Mouse (Mus musculus) midbrain, postnatal 0 days (tissue): ENCODE results near the gene Sertad2. TPM values are rescaled to one million over a fixed set of nuclear protein-coding genes. Genes with fewer than 3 reads are reported as not detected.

Source experiments
- ATAC-seq: fragments of 200-750 bp; cut with Nextera tagmentation; 2 replicates; pipeline ENCODE4 v1.8.0; 2017; ENCODE audit warnings: moderate number of reproducible peaks, mild to moderate bottlenecking, moderate TSS enrichment, moderate library complexity; ENCODE audit not compliant: low FRiP score
- DNase-seq: peaks from one replicate; pipeline ENCODE4 v3.0.0-alpha.2; 2015; ENCODE audit warnings: low spot score
- H3K27ac ChIP-seq: fragments of 300-500 bp; sonication (generic); 2 replicates; pipeline ENCODE4 v1.5.1; 2014; ENCODE audit warnings: low read depth, mild to moderate bottlenecking, low read length, mixed read lengths
- H3K27me3 ChIP-seq: fragments of 300-500 bp; sonication (generic); 2 replicates; pipeline ENCODE4 v1.6.1; 2014; ENCODE audit warnings: low read length, control low read depth, mixed read lengths; ENCODE audit not compliant: insufficient read depth
- H3K36me3 ChIP-seq: fragments of 300-500 bp; sonication (generic); 2 replicates; pipeline ENCODE4 v1.6.1; 2014; ENCODE audit warnings: low read length, control low read depth, mixed read lengths; ENCODE audit not compliant: insufficient read depth
- H3K4me1 ChIP-seq: fragments of 300-500 bp; sonication (generic); 2 replicates; pipeline ENCODE4 v1.6.1; 2014; ENCODE audit warnings: mild to moderate bottlenecking, control low read depth, antibody characterized with exemption, low read length, mixed read lengths; ENCODE audit not compliant: insufficient read depth
- H3K4me2 ChIP-seq: fragments of 300-500 bp; sonication (generic); 2 replicates; pipeline ENCODE4 v1.6.1; 2014; ENCODE audit warnings: low read depth, mild to moderate bottlenecking, low read length, mixed read lengths; ENCODE audit not compliant: poor library complexity, severe bottlenecking
- H3K4me3 ChIP-seq: fragments of 300-500 bp; sonication (generic); 2 replicates; pipeline ENCODE4 v1.5.1; 2014; ENCODE audit warnings: low read depth, mild to moderate bottlenecking, low read length, moderate library complexity
- H3K9ac ChIP-seq: fragments of 300-500 bp; sonication (generic); replicated peaks from 2 replicates; pipeline ENCODE4 v1.6.1; 2014; ENCODE audit warnings: mild to moderate bottlenecking, low read length, moderate library complexity, mixed read lengths; ENCODE audit not compliant: poor library complexity, severe bottlenecking
- H3K9me3 ChIP-seq: fragments of 300-500 bp; sonication (generic); 2 replicates; pipeline ENCODE4 v1.6.1; 2016; ENCODE audit warnings: low read length, control low read depth
- CTCF ChIP-seq: IDR thresholded peaks from 2 replicates; pipeline ENCODE4 v1.5.1; 2016; ENCODE audit warnings: antibody characterized with exemption, mild to moderate bottlenecking
- WGBS: fragments of 180-500 bp; shearing (Covaris S2); extraction: QIAGEN DNeasy Blood & Tissue Kit; methylation state at CpG from one replicate; pipeline ENCODE4 v1.1.7; 2014; 5-methylcytosine and 5-hydroxymethylcytosine counted together
- polyA plus RNA-seq: library from polyadenylated mRNA; unstranded; fragments of >200 nt; fragmentation: Nextera tagmentation; extraction: Ambion mirVana; gene quantifications from 2 replicates; pipeline ENCODE4 v1.2.1, GENCODE M21; 2015
- total RNA-seq: library from RNA; depleted of rRNA; stranded (reverse); fragments of >200 nt; gene quantifications from 2 replicates; pipeline ENCODE4 v1.2.3, GENCODE M21; 2014; rRNA removed

Sertad2 gene
- total RNA-seq (15.2 and 16.9 TPM in 2 replicates), polyA plus RNA-seq (31.4 and 31.5 TPM in 2 replicates)

DNA sequence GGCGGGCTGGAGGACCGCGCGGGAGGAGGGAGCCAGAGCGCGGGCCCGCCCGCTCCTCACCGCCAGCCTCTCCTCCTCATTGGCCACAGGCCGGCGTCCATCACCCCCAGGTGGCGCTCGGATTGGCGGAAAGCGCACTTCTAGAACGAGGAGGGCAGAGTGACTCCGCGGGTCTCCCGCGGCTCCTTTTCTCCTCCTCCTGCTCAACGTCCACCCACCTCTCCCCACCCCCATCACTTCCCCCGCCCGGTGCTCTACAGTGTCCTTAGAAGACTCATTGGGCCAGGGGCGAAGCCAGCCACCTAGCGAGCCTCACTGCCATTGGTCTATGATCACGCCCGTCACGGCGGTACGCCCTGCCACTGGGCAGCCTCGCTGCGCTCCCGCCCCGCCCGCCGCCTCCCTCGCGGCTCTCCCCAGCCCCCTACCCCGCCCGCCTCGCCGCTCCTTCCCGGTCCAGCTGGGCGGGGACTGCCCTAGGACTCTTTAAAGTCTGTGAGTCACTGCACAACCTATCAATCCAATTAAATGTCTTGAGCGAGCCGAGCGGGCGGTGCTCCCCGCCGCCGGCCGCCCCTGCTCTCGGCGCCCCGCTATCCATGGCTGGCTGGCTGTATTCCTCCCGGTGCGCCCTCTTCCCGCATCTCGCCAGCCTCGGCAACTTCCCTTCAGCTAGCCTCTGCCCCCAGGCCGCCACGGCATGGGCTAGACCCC lies at the start of gene Sertad2:
Gene Sertad2, plus strand, starts transcription at position 515 of the 714 bp plus-strand sequence.
- H3K9me3 ChIP-seq: no peaks in the 10 kb centered on the region
- H3K9ac ChIP-seq: peak within 1 kb of the TSS; percentile 79
- H3K4me2 ChIP-seq: peak within 1 kb of the TSS; percentile 86
- H3K36me3 ChIP-seq: no peaks in the 10 kb centered on the region
- peak; percentile 51 for TF ChIP-seq CTCF
- peak; percentile 99 for ATAC-seq
- H3K4me1 ChIP-seq: no peaks in the 10 kb centered on the region
- peak within 1 kb of the TSS; percentile 81 for H3K27ac ChIP-seq
- 1% methylated on average over 44 of the region's 62 CpGs for WGBS
- H3K27me3 ChIP-seq: no peaks in the 10 kb centered on the region
- peak within 1 kb of the TSS; percentile 88 for H3K4me3 ChIP-seq
- DNase-seq: peak; percentile 100

DNA sequence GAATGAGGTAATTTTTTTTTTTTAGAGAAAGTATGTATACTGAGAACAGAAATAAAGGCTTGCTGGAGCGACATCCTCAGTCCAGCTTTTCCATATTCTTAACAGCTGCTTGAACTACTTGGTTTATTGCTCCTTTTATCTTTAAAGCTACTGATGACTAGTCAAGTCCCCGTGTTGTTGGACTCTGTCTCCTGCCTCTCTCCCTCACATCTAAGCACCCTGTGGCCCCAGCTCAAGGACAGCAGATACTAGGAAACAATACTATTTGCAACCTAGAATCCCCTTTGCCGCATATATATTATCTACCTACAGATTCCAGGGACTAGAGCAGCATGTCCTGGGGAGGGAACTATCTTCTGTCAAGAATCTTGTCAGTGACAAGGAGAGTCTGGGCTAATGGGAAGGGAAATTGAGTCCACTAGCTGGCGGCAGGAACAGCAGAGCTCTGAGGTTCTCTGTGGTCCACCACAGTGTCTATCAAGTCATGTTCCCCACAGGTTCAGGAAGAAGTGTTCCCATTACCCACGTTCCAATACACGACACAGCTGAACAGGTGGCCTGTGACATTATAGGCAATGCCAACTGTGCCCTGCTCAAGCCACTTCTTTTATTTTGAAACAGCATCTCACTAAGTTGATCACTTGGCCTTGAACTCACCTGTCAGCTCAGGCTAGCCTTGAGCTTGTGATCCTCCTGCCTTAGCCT lies 49.0 kb upstream of the Sertad2 start:
- Histone ChIP-seq H3K27me3 (no peaks in the 10 kb centered on the region), H3K36me3 (no peaks in the 10 kb centered on the region), H3K27ac (no peak overlapping the region), H3K9ac (no peak overlapping the region), H3K4me1 (no peaks in the 10 kb centered on the region), H3K9me3 (no peaks in the 10 kb centered on the region), H3K4me3 (no peak overlapping the region), H3K4me2 (no peak overlapping the region)
- no peak for TF ChIP-seq CTCF
- WGBS: 86% methylated on average over 6 of the region's 6 CpGs
- ATAC-seq: no peak
- DNase-seq: no peak

DNA sequence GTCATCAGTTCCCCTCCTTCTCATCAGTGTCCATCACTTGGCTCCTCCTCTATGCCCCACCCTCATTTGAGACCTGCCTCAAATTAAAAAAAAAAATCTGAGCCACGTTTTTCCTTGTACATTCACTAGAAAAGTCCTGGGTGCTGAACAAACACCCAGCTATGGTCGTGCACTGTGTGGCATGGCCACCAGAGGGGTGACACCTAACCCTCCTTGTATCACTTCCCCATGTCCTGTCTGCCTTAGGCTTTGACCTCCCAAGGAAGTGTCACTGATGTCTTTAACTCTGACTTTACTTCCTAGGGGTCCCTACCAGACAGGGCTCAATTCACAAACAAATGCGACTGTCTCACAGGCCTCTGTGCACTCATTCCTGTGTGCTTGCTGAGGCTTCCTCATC lies 42.5 kb upstream of the Sertad2 start:
- no peaks in the 10 kb centered on the region for H3K4me1 ChIP-seq
- ATAC-seq: no peak
- no peak for DNase-seq
- no peak overlapping the region for H3K27ac ChIP-seq
- 0 out of 2 replicates have a peak, but pooled peaks have one; percentile 16 for TF ChIP-seq CTCF
- H3K36me3 ChIP-seq: no peaks in the 10 kb centered on the region
- WGBS: 48% methylated on average over 3 of the region's 3 CpGs
- H3K9me3 ChIP-seq: no peaks in the 10 kb centered on the region
- H3K9ac ChIP-seq: no peak overlapping the region
- no peaks in the 10 kb centered on the region for H3K27me3 ChIP-seq
- H3K4me2 ChIP-seq: no peak overlapping the region
- H3K4me3 ChIP-seq: no peak overlapping the region

DNA sequence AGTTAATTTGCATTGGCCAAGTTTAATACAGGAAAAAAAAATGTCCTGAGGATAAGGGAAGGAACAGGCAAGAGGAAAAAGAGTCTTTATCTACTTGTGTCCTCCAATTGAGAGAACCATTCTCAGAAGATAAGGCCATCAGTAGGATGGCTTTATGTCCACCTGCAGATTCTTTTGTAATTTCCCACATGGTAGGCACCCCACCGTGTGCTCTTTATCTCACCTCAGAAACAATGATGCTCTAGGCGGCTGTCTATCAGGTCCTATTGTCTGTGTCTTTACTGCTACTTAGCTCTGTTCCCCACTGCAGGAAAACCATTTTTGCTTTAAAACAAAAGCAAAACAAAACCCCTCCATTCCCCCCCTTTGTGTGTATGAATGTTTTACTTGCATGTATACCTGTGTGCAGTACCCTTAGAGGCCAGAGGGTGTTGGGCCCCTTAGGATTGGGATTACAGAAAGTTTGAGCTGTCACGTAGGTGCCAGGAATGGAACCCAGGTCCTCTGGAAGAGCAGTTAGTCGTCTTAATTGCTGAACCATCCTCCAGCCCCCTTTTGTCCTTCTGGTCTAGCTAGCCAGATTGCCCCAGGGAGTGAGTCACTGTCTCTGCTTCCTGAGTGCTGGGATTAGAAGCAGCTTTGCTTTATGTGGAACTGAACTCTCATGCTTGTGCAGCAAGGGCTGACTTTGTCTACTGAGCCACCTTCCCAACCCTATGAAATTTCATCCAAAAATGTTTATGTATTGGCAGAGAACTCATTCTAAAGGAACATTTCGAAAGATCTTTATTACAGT lies 41.7 kb upstream of the Sertad2 start:
- no peaks in the 10 kb centered on the region for H3K27me3 ChIP-seq
- TF ChIP-seq CTCF: no peak

DNA sequence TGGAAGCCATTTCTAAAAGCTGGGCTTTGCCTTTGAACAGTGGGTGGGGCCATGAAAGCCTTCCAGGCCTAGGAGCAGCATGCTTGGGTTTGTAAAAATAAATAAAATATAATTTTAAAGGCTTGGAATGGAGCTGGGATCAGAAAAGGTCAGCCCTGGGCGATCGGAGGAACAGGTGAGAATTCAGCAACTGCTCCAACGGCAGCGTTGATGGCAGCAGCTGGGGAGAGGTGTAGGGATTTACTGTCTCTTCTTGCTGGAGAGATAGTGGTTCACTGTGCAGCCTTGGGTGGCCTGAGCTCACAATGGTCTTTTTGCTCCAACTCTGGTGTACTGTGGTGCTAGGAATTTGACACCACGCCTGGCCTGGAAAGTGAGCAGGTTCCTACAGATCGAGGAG lies 29.5 kb upstream of the Sertad2 start:
- Histone ChIP-seq H3K27me3 (no peaks in the 10 kb centered on the region), H3K36me3 (no peaks in the 10 kb centered on the region), H3K4me1 (no peaks in the 10 kb centered on the region), H3K27ac (no peak overlapping the region), H3K4me2 (no peak overlapping the region), H3K4me3 (no peak overlapping the region), H3K9ac (no peak overlapping the region), H3K9me3 (no peaks in the 10 kb centered on the region)
- 89% methylated on average over 6 of the region's 6 CpGs for WGBS
- ATAC-seq (no peak), DNase-seq (no peak)
- TF ChIP-seq CTCF: no peak

More for the DNA sequence above, 41.7 kb upstream of the Sertad2 start:
- no peak for DNase-seq
- Histone ChIP-seq H3K4me1 (no peaks in the 10 kb centered on the region), H3K9me3 (no peaks in the 10 kb centered on the region), H3K36me3 (no peaks in the 10 kb centered on the region), H3K9ac (no peak overlapping the region), H3K4me2 (no peak overlapping the region), H3K27ac (no peak overlapping the region), H3K4me3 (no peak overlapping the region)
- 57% methylated on average over 5 of the region's 5 CpGs for WGBS
- ATAC-seq: no peak
